Mouse (Mus musculus) C3H10T1/2 (cell line): ENCODE data around the gene Phlda1. TPM values are rescaled to one million over a fixed set of nuclear protein-coding genes. Genes with fewer than 3 reads are reported as not detected.

Experiments
- polyA plus RNA-seq, 2 experiments: library from polyadenylated mRNA; unstranded; fragments of >200 nt; fragmentation: generic; extraction: Trizol; gene quantifications; one replicate each; pipeline ENCODE4 v1.2.1; 2012; ENCODE audit warnings: missing spikeins in 2 of 2

Gene Phlda1
- polyA plus RNA-seq: 10 to 100 TPM; 51.4 to 71.8 TPM

DNA sequence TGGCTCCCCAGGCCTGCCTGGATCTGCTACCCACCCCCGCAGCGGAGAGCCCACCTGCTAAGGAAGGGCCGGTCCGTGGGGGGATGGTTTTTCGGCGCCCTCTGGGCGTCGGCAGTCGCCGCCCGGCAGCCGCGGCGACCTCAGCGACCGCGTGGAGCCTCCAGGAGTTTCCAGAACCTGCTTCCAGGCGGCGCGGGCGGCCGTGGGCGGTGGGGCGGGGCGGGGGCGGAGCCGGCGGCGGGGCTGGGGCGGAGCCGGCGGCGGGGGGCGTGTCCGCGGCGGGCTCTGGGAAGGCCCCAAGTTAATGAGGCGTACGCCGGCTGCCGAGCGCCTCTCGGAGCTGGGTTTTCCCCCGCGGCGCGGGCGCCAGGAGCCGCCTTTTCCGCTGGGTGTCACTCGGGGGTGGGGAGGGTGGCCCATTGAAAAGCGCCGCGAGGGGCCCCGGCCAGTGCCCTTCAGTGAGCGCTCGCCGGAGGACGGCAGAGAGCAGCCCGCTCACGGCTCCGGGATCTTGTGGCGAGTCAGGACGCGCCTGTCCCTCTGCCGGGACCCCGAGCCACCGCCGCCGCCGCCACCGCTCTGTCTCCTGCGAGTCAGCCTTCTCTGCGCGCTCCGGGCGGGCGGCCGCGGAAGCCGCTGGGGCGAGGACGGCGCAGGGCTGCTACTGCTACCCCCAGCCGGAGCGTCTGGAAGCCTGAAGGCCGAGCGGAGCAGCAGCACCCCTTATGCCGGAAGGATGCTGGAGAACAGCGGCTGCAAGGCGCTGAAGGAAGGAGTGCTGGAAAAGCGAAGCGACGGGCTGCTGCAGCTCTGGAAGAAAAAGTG lies at the start of gene Phlda1:
Gene Phlda1 (plus strand): TSS at position 186 of the 825 bp plus-strand sequence.

DNA sequence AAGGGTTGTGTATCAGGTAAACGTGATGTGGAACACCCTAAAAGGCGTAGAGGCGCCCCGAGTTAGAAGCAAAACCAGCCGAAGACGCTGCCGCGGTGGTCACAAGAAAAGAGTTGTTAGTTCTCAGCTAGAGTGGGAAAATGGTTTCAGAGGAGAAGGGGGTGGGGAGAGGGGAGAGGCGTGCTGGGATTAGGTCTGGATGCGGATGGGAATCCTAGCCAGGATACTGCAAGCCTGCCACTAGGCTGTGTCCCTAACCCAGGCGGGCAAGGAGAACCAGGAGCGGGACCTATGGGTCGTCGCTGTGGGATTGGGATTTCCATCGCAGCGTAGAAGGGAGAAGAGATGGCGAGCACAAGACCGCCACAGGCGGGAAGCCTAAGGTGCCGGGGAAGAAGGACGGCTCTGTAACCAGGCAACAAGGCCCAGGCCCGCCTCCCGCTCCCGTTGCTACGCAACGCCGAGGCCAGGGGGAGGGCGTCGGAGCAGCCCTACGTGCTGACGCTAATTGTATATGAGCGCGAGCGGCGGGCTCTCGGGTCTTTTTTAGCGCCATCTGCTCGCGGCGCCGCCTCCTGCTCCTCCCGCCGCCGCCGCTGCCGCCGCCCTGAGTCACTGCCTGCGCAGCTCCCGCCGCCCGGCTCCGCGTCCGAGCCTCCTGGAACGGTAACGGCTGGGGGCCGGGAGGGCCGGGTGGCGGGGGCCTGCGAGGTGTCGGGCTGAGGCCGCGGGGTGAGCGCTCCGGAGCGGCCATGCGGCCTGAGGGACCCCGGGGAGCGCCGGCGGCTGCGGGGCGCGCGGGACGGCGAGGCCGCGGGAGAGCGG lies 33.2 kb upstream of the Phlda1 start, which contains the start of gene Nap1l1:
Gene Nap1l1 (plus strand): TSS at position 538 of the 825 bp plus-strand sequence.

Other genes with a start within 250 kb of the Phlda1 start
- gene Bbs10, start 207.6 kb upstream of the Phlda1 start, polyA plus RNA-seq: 1 to 10 TPM in 1 of 2 experiments, under 1 TPM in 1; 0.28 to 3.3 TPM
- 100 to 1,000 TPM in 1 of 2 experiments, 10 to 100 TPM in 1; 57.8 to 149 TPM for gene Nap1l1, start 33.1 kb upstream of the Phlda1 start, polyA plus RNA-seq